Mouse (Mus musculus) cerebellum, adult 9-11 months (tissue): ENCODE data around the gene BC048671.

Experiments used
- DNase-seq: peaks from one replicate; pipeline ENCODE4 v3.0.0; 2022

The BC048671 gene

GRCm38 (mm10) chr6:90300919-90301318 lies at the start of gene BC048671:
Gene BC048671 (plus strand): TSS chr6:90301219.
- DNase-seq: no peak

- DNase-seq: no peak
These were observed 12.8 kb upstream of the BC048671 start for GRCm38 (mm10) chr6:90288265-90288664.

GRCm38 (mm10) chr6:90306315-90306975 lies 5.4 kb downstream of the BC048671 start:
- DNase-seq: no peak

DNA sequence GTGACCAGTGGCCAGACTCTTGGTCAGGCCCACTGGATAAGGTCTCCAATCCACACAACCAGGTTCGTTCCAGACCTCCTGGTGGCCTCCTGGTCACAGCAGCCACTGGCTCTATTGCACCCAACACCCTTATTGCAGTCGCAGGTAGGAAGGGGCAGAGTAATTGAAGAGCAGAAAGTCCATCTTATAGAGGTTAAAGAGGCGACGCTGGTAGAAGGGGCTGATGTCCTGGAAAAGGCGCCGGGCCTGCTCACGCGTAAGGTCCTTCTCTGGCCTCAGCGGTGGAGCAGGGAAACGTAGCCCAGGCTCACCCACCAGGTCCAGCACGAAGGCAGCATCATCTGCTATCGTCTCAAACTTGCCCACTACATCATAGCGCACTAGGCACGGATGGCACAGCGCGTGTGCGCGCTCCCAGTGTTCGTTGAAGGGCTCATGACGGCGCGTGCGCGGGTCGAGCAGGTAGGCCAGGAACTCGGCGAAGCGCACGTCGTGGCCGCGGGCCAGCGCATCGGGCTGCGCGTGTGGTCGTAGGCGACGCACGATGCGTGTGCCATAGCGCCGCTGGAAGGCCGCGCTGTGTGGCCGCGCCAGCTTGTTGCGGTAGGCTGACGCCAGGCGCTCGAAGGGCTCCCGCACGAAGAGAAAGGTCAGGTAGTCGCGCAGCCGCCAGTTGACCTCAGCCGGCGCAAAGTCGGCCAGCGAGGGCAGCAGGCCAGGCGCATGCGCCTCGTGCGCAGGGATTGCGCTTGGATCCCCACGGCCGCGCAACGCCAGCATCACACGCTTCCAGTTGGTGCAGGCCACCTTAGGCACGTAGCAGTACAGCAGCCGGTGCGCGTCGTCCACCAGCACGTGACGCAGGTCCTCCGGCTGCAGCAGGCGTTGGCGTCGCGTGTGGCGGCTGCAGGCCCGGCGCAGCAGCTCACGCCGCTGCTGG lies 8.1 kb downstream of the BC048671 start:
- no peak for DNase-seq

DNA sequence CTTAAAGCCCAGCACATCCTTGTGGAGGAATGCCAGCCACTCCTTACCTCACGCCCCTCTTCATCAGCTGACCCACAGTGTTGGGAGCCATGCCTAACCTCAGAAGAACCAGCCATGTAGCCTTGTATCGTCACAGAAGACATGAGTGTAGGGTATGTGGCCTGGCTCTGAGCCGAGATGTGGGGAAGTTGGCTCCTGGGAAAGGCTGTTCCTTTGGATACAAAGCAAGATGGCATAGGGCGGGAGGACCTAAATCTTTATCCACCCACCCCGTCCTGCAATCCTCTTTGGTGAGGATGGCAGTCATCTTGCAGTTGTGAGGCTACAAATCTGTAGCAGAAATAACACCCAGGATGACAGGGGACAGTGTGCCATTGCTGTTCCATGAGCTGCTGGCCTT lies 14.9 kb downstream of the BC048671 start:
- DNase-seq: no peak

GRCm38 (mm10) chr6:90317510-90318258 lies 16.7 kb downstream of the BC048671 start:
- no peak for DNase-seq

GRCm38 (mm10) chr6:90319019-90319418 lies 18.0 kb downstream of the BC048671 start:
- DNase-seq: no peak

- no peak for DNase-seq
These were observed 18.6 kb downstream of the BC048671 start for GRCm38 (mm10) chr6:90319475-90320191.

- DNase-seq: no peak
These were observed 19.4 kb downstream of the BC048671 start for GRCm38 (mm10) chr6:90320429-90320828.

GRCm38 (mm10) chr6:90321811-90322210 lies 20.8 kb downstream of the BC048671 start:
- DNase-seq: no peak

DNA sequence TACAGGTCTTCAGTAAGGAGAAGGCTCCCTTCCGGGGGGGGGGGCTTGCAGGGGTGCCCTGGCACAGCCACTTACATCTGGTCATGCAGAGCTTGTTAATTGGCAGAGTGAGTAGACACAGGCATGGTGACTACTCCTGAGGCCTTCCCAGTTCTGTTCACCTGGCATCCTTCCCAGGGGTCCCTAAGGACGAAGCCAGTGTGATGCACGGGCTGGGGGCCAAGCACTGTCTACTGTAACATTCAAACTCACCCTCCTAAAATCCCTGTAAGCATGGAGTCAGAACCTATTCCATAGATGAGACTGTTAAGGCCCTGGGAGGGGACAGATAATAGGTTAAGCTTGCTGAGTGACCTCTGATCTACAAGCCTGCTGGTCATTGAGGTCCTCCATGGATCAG lies 23.0 kb downstream of the BC048671 start:
- no peak for DNase-seq

- no peak for DNase-seq
These were observed 23.4 kb downstream of the BC048671 start for GRCm38 (mm10) chr6:90324463-90324862.

DNA sequence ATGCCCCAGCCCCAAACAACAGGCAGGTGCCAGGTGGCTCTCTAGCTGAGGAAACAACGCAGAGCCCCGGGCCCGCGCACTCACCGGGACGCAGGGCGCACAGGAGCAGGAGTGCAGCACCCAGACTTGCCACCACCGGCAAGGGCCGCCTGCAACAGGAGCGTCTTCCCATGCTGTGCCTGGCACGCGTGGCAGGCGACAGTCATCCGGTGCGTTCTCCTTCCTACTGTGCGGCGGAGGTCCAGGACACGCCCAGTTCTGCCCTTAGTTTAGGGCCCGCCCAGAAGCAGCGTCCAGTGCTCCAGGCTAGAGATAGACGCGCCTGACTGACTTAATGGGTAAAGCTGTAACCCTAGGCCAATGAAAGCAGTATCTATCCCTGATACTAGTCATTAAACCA lies 24.0 kb downstream of the BC048671 start, which contains the start of gene Chst13:
Gene Chst13 (minus strand): TSS at position 195 of the 400 bp plus-strand sequence.
- DNase-seq: no peak

DNA sequence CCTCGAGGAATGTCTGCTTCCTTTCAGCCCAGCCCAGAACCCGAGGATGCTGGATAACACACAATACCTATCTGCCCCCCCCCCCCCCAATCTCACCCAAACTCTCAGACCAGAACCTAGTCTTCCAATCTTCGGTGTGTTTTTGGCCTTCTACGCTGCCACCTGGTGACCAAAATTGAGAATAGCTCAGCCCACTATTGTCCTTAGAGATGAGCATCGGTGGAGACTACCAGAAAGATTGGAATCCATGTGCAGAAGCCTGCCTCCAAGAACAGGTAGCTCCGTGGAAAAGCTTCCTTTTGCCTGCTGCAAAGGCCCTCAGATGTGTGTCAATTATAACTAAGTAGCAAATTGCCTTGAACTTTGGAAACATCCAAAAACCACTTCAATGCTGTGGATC lies 26.7 kb downstream of the BC048671 start:
- no peak for DNase-seq

DNA sequence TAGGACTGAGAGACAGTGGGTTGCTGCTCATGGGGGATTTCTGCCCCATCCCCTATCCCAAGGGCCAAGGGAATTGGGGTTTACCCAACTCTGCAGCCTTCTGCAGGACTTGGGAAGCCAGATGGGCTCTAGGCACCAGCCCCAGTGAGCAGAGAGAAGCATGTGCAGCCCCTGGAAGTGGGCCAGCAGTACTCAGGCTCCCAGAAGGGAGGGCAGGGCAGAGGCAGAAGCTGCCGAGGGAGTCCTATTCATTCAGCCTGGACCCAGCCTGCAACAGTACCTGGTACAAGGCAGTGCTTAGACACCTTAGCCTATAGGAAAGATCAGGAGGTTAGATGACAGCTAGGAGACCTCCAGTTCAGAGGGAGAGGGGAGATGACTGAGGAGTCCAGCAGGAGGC lies 28.9 kb downstream of the BC048671 start:
- DNase-seq: peak; percentile 82

DNA sequence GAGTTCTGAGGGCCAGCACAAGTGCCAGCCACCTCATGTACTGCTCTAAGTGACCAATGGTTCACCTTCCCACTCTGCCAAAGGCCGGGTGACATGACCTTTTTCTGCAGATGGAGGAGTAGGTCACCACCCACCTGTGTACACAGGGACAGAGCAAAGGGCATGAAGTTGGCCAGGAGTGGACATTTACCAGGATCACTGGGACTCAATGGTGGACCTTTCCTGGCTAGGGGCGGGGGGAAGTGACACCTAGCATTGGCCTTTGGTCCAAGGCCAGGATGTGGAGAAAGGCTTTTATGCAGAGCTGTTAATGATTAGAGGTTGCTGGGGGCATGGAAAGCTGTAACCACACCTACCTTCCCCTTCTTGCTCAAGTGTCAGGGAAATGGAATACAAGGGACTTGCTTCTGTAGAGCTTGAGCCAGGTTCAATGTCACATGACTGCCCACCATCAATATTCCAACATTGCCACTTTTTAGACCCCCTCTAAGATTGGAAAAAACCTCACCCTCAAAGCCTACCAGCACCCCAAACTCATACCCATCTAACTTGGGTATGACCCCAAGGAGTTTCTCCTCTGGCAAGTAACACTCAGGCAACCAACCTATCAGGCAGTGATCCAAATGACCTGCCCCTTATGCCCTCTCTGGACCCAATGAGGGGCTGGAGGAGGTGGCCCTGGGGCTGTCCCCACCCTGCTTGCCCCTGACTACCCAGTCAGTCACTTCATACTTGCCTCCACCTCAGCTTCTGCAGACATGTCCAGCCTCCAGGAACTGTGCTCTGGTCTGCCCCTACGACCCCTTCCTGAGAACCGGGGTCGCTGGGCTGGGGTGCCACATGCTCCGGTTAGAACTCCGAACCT lies 31.8 kb downstream of the BC048671 start, which contains the start of gene Uroc1:
Gene Uroc1 (plus strand): TSS at position 724 of the 865 bp plus-strand sequence.
- no peak for DNase-seq

DNA sequence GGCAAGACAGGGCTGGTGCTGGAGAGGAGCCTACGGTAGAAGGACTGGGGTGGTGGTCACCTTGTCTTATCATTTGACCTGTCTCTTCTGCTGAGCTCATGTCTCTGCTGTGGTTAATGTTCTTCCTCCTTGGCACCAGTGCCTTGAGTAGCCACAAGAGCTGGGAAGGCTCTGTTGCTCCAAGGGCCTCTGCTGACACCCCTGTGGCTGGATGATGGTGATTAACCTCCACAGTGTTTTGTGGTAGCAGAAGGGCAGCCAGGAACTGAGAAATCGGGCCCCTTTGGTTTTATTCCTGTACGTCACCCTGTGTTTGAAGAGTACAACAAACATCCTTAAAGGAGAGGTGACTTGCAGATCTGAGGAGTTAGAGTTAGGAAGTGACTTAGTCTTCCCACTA lies 33.2 kb downstream of the BC048671 start:
- DNase-seq: no peak

DNA sequence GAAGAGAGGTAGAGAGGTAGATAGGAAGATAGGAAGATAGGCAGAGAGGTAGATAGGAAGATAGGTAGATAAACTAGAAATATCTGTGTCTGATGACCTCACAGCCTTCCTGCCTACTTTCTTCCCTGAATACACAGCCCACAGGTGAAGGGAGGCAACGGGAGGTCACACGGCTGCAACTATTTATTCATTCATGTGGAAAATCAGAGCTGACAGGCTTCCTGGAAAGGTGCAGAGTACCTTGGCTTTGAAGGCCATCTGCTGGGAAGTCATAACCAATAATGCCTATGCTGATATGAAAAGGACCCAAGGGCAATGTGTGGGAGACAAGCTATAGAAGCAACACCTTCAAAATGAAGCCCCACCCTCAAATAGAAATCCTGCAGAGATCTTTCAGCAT lies 41.3 kb downstream of the BC048671 start:
- peak; percentile 71 for DNase-seq

DNA sequence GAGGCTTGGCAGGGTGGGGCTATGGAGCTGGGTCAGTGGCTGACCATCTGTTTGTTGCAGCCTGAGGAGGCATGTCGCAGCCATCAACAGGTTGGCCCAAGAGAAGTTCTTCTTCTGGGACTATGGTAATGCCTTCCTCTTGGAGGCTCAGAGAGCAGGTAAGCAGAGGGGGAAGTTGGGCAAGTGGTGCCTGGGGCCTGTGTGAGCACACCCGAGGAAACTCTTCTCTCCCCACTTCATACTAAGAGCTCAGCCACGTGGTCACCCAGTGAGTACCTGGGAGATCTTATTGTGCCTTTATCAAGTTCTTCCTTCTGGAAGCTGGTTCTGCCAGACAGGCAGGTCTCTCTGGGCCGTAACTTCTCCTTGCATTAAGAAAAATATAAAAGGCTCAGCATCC lies 46.2 kb downstream of the BC048671 start:
- no peak for DNase-seq

- no peak for DNase-seq
These were observed 47.5 kb downstream of the BC048671 start for GRCm38 (mm10) chr6:90348500-90348899.

GRCm38 (mm10) chr6:90350011-90350410 lies 49.0 kb downstream of the BC048671 start:
- no peak for DNase-seq
